Mouse (Mus musculus): ENCODE data around the gene Tmem35b. TPM values are rescaled to one million over a fixed set of nuclear protein-coding genes. Genes with fewer than 3 reads are reported as not detected.
A peak's percentile ranks its signal among the peaks of the same experiment; 100 is the strongest.

Gene Tmem35b
- total RNA-seq, 1 experiment: 3.7 TPM

GRCm38 (mm10) chr4:127170866-127171265 is 47.4 kb downstream of the Tmem35b start:
- no peak overlapping the region for H3K27ac ChIP-seq (ENCODE audit: insufficient read depth, low read depth, low read length, poor library complexity, severe bottlenecking)
- H3K4me3 ChIP-seq (ENCODE audit: insufficient read depth in 1 of 2, low read depth in 1 of 2, low read length in 2 of 2, poor library complexity in 1 of 2, severe bottlenecking in 1 of 2): no peak overlapping the region
- no peak overlapping the region for H3K9ac ChIP-seq (ENCODE audit: insufficient read depth, low read depth, low read length, poor library complexity, severe bottlenecking)
- H3K36me3 ChIP-seq (ENCODE audit: control insufficient read depth, insufficient read depth, low read length, poor library complexity, severe bottlenecking): no peaks in the 10 kb centered on the region
- peaks cover 2 to 26% of the 10 kb centered on the region in 2 experiments; a peak in 3 of 4 replicates for H3K4me1 ChIP-seq (ENCODE audit: control insufficient read depth in 2 of 2, insufficient read depth in 2 of 2, low read length in 2 of 2, poor library complexity in 1 of 2)
- in situ Hi-C loops (cut with MboI; ENCODE audit: low sequenced_read_pairs in 2 of 2, unreplicated experiment in 2 of 2): no loop called here
- TF ChIP-seq MAFK (IDR thresholded peaks at IDR 0.05; ENCODE audit: insufficient read depth, low read depth, low read length) (no peak), ZNF384 (IDR thresholded peaks at IDR 0.05; ENCODE audit: low read depth, low read length) (no peak), HCFC1 (IDR thresholded peaks at IDR 0.05; ENCODE audit: borderline replicate concordance, insufficient read depth, low read length) (no peak), ZC3H11A (IDR thresholded peaks at IDR 0.05; ENCODE audit: borderline replicate concordance, low read depth, low read length) (no peak), CHD2 (IDR thresholded peaks at IDR 0.05; ENCODE audit: low read depth, low read length) (no peak)
- H3K9me3 ChIP-seq (ENCODE audit: control insufficient read depth, insufficient read depth, low read depth, low read length): no peaks in the 10 kb centered on the region
- no peak for DNase-seq (ENCODE audit: low read depth, low spot score)

GRCm38 (mm10) chr4:127171341-127171905 is 47.9 kb downstream of the Tmem35b start:
- H3K36me3 ChIP-seq (ENCODE audit: control insufficient read depth, insufficient read depth, low read length, poor library complexity, severe bottlenecking): no peaks in the 10 kb centered on the region
- H3K27ac ChIP-seq (ENCODE audit: insufficient read depth, low read depth, low read length, poor library complexity, severe bottlenecking): no peak overlapping the region
- no peak overlapping the region for H3K9ac ChIP-seq (ENCODE audit: insufficient read depth, low read depth, low read length, poor library complexity, severe bottlenecking)
- no peak overlapping the region for H3K4me3 ChIP-seq (ENCODE audit: insufficient read depth in 1 of 2, low read depth in 1 of 2, low read length in 2 of 2, poor library complexity in 1 of 2, severe bottlenecking in 1 of 2)
- TF ChIP-seq ZNF384 (IDR thresholded peaks at IDR 0.05; ENCODE audit: low read depth, low read length) (no peak), MAFK (IDR thresholded peaks at IDR 0.05; ENCODE audit: insufficient read depth, low read depth, low read length) (no peak), HCFC1 (IDR thresholded peaks at IDR 0.05; ENCODE audit: borderline replicate concordance, insufficient read depth, low read length) (no peak), ZC3H11A (IDR thresholded peaks at IDR 0.05; ENCODE audit: borderline replicate concordance, low read depth, low read length) (no peak), CHD2 (IDR thresholded peaks at IDR 0.05; ENCODE audit: low read depth, low read length) (no peak)
- in situ Hi-C loops (cut with MboI; ENCODE audit: low sequenced_read_pairs in 2 of 2, unreplicated experiment in 2 of 2): no loop called here
- H3K4me1 ChIP-seq (ENCODE audit: control insufficient read depth in 2 of 2, insufficient read depth in 2 of 2, low read length in 2 of 2, poor library complexity in 1 of 2): peaks cover 2 to 26% of the 10 kb centered on the region in 2 experiments; a peak in 3 of 4 replicates
- H3K9me3 ChIP-seq (ENCODE audit: control insufficient read depth, insufficient read depth, low read depth, low read length): no peaks in the 10 kb centered on the region
- no peak for DNase-seq (ENCODE audit: low read depth, low spot score)

- TF ChIP-seq HCFC1 (IDR thresholded peaks at IDR 0.05; ENCODE audit: borderline replicate concordance, insufficient read depth, low read length): no peak
- no peak for TF ChIP-seq CHD2 (IDR thresholded peaks at IDR 0.05; ENCODE audit: low read depth, low read length)
- no peak for TF ChIP-seq ZNF384 (IDR thresholded peaks at IDR 0.05; ENCODE audit: low read depth, low read length)
- no peak for TF ChIP-seq MAFK (IDR thresholded peaks at IDR 0.05; ENCODE audit: insufficient read depth, low read depth, low read length)
- TF ChIP-seq ZC3H11A (IDR thresholded peaks at IDR 0.05; ENCODE audit: borderline replicate concordance, low read depth, low read length): no peak
- in situ Hi-C loops (cut with MboI; ENCODE audit: low sequenced_read_pairs in 2 of 2, unreplicated experiment in 2 of 2): no loop called here
- Histone ChIP-seq H3K36me3 (ENCODE audit: control insufficient read depth, insufficient read depth, low read length, poor library complexity, severe bottlenecking) (no peaks in the 10 kb centered on the region), H3K4me3 (ENCODE audit: insufficient read depth in 1 of 2, low read depth in 1 of 2, low read length in 2 of 2, poor library complexity in 1 of 2, severe bottlenecking in 1 of 2) (no peak overlapping the region), H3K9ac (ENCODE audit: insufficient read depth, low read depth, low read length, poor library complexity, severe bottlenecking) (no peak overlapping the region), H3K27ac (ENCODE audit: insufficient read depth, low read depth, low read length, poor library complexity, severe bottlenecking) (no peak overlapping the region), H3K9me3 (ENCODE audit: control insufficient read depth, insufficient read depth, low read depth, low read length) (no peaks in the 10 kb centered on the region), H3K4me1 (ENCODE audit: control insufficient read depth in 2 of 2, insufficient read depth in 2 of 2, low read length in 2 of 2, poor library complexity in 1 of 2) (peaks cover 4 to 31% of the 10 kb centered on the region in 2 experiments; a peak in 3 of 4 replicates)
- no peak for DNase-seq (ENCODE audit: low read depth, low spot score)
Observed at GRCm38 (mm10) chr4:127172119-127172518, 48.6 kb downstream of the Tmem35b start.

GRCm38 (mm10) chr4:127172614-127173013 is 49.1 kb downstream of the Tmem35b start:
- H3K4me1 ChIP-seq (ENCODE audit: control insufficient read depth in 2 of 2, insufficient read depth in 2 of 2, low read length in 2 of 2, poor library complexity in 1 of 2): peaks cover 5 to 35% of the 10 kb centered on the region in 2 experiments; a peak in 3 of 4 replicates
- H3K27ac ChIP-seq (ENCODE audit: insufficient read depth, low read depth, low read length, poor library complexity, severe bottlenecking): no peak overlapping the region
- no peak overlapping the region for H3K4me3 ChIP-seq (ENCODE audit: insufficient read depth in 1 of 2, low read depth in 1 of 2, low read length in 2 of 2, poor library complexity in 1 of 2, severe bottlenecking in 1 of 2)
- H3K9ac ChIP-seq (ENCODE audit: insufficient read depth, low read depth, low read length, poor library complexity, severe bottlenecking): no peak overlapping the region
- H3K36me3 ChIP-seq (ENCODE audit: control insufficient read depth, insufficient read depth, low read length, poor library complexity, severe bottlenecking): no peaks in the 10 kb centered on the region
- TF ChIP-seq CHD2 (IDR thresholded peaks at IDR 0.05; ENCODE audit: low read depth, low read length): no peak
- no peak for TF ChIP-seq HCFC1 (IDR thresholded peaks at IDR 0.05; ENCODE audit: borderline replicate concordance, insufficient read depth, low read length)
- no peak for DNase-seq (ENCODE audit: low read depth, low spot score)
- no peaks in the 10 kb centered on the region for H3K9me3 ChIP-seq (ENCODE audit: control insufficient read depth, insufficient read depth, low read depth, low read length)
- in situ Hi-C loops (cut with MboI; ENCODE audit: low sequenced_read_pairs in 2 of 2, unreplicated experiment in 2 of 2): no loop called here

- H3K4me1 ChIP-seq (ENCODE audit: control insufficient read depth in 2 of 2, insufficient read depth in 2 of 2, low read length in 2 of 2, poor library complexity in 1 of 2): peaks cover 5 to 39% of the 10 kb centered on the region in 2 experiments; a peak in 3 of 4 replicates
- in situ Hi-C loops (cut with MboI; ENCODE audit: low sequenced_read_pairs in 2 of 2, unreplicated experiment in 2 of 2): no loop called here
- peak; percentile 72 for DNase-seq (ENCODE audit: low read depth, low spot score)
- H3K27ac ChIP-seq (ENCODE audit: insufficient read depth, low read depth, low read length, poor library complexity, severe bottlenecking): no peak overlapping the region
- no peak overlapping the region for H3K9ac ChIP-seq (ENCODE audit: insufficient read depth, low read depth, low read length, poor library complexity, severe bottlenecking)
- no peaks in the 10 kb centered on the region for H3K36me3 ChIP-seq (ENCODE audit: control insufficient read depth, insufficient read depth, low read length, poor library complexity, severe bottlenecking)
- H3K4me3 ChIP-seq (ENCODE audit: insufficient read depth in 1 of 2, low read depth in 1 of 2, low read length in 2 of 2, poor library complexity in 1 of 2, severe bottlenecking in 1 of 2): no peak overlapping the region
- H3K9me3 ChIP-seq (ENCODE audit: control insufficient read depth, insufficient read depth, low read depth, low read length): no peaks in the 10 kb centered on the region
- TF ChIP-seq HCFC1 (IDR thresholded peaks at IDR 0.05; ENCODE audit: borderline replicate concordance, insufficient read depth, low read length): peak; percentile 43; the same call in 1 of the 2 replicates
- no peak for TF ChIP-seq ZNF384 (IDR thresholded peaks at IDR 0.05; ENCODE audit: low read depth, low read length)
- TF ChIP-seq ZC3H11A (IDR thresholded peaks at IDR 0.05; ENCODE audit: borderline replicate concordance, low read depth, low read length): no peak
- no peak for TF ChIP-seq CHD2 (IDR thresholded peaks at IDR 0.05; ENCODE audit: low read depth, low read length)
Observed at GRCm38 (mm10) chr4:127173461-127173860, 50.0 kb downstream of the Tmem35b start.

Measured in ES-E14 (cell line).